In the genomic region with DNA sequence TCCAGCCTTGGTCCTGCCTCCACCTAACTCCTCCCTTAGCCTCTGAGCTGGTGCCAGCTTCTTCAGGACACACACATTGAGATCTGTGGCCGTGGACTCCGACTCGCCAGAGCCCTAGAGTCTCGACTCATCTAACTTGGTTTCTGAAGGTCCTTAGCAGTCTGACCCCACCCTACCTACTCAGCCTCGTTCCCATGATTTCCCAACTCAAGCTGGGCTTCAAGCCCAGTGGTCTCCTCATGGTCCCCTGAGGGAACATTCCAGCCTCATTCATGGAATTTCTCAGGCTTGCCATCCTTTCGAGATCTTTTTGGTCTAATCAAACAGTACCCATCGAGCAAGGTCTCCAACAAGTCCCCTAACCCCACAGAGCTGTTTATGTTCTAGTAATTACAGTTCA, we compare ENCODE assay signal across 20 mouse cellular contexts.
"Had no signal": no experiment of that assay in that cellular context is flagged by ENCODE, and none has a peak within 500 bp of the region (broad histone marks: within the 10 kb centered on the region; RNA-seq: fewer than 3 reads in every experiment).

No protein-coding gene starts in this region.

- H3K4me1 ChIP-seq: midbrain, embryonic 12.5 days; neural tube, embryonic 13.5 days had no signal

- DNase-seq: kidney, postnatal 25 days; layer of hippocampus, adult 9-11 months; layer of hippocampus, postnatal 36 days; liver, embryonic 13.5 days; lung, adult 2 months; lung, postnatal 14 days; lung, postnatal 4 days; retina, postnatal 1 day; right cerebral cortex, postnatal 25 days; thymus, adult 2 months; thymus, postnatal 14 days; thymus, postnatal 4 days had no signal

- H3K4me2 ChIP-seq: liver, embryonic 13.5 days; midbrain, embryonic 12.5 days; neural tube, embryonic 13.5 days had no signal

- H3K27ac ChIP-seq: kidney, postnatal 0 days; layer of hippocampus, adult 2 months; left cerebral cortex, adult 2 months; liver, embryonic 13.5 days; midbrain, embryonic 12.5 days; neural tube, embryonic 13.5 days; stomach, postnatal 0 days had no signal

- H3K4me3 ChIP-seq: layer of hippocampus, adult 2 months; left cerebral cortex, adult 2 months; liver, embryonic 13.5 days; midbrain, embryonic 12.5 days; myocyte; neural tube, embryonic 13.5 days had no signal

- H3K9ac ChIP-seq: liver, embryonic 13.5 days; midbrain, embryonic 12.5 days; neural tube, embryonic 13.5 days had no signal

- H3K36me3 ChIP-seq: liver, embryonic 13.5 days; midbrain, embryonic 12.5 days; neural tube, embryonic 13.5 days had no signal

- H3K9me3 ChIP-seq: liver, embryonic 13.5 days; midbrain, embryonic 12.5 days; neural tube, embryonic 13.5 days had no signal

- H3K27me3 ChIP-seq: liver, embryonic 13.5 days; midbrain, embryonic 12.5 days; neural tube, embryonic 13.5 days had no signal

- ATAC-seq: midbrain, embryonic 16.5 days had no signal
